Mouse (Mus musculus) ES-E14 (cell line): ENCODE results near the gene Rxfp2. TPM values are rescaled to one million over a fixed set of nuclear protein-coding genes. Genes with fewer than 3 reads are reported as not detected.

ENCODE experiments used
- DNase-seq: peaks from one replicate; pipeline ENCODE4 v3.0.0-alpha.2; 2013; ENCODE audit warnings: low read depth, low spot score
- H3K27ac ChIP-seq: 2 replicates; pipeline ENCODE4 v1.5.1; 2012; ENCODE audit warnings: low read depth, mild to moderate bottlenecking, low read length, moderate library complexity, mixed read lengths; ENCODE audit not compliant: poor library complexity, insufficient read depth, severe bottlenecking
- H3K36me3 ChIP-seq: 2 replicates; pipeline ENCODE4 v1.6.1; 2012; ENCODE audit warnings: mild to moderate bottlenecking, low read length, moderate library complexity, mixed read lengths; ENCODE audit not compliant: control insufficient read depth, poor library complexity, insufficient read depth, severe bottlenecking
- H3K4me1 ChIP-seq, 2 experiments: fragments of 150-350 bp in 1 of 2; sonication (generic) in 1 of 2; 2 replicates each; pipeline ENCODE4 v1.6.1; 2012; ENCODE audit warnings: low read length in 2 of 2, mild to moderate bottlenecking in 1 of 2, mixed read lengths in 1 of 2; ENCODE audit not compliant: control insufficient read depth in 2 of 2, insufficient read depth in 2 of 2, poor library complexity in 1 of 2
- H3K4me3 ChIP-seq, 2 experiments: fragments of 150-350 bp in 1 of 2; sonication (generic) in 1 of 2; 2 replicates each; pipeline ENCODE4 v1.5.1; 2012; ENCODE audit warnings: low read length in 2 of 2, low read depth in 1 of 2, mild to moderate bottlenecking in 1 of 2, mixed read lengths in 1 of 2; ENCODE audit not compliant: insufficient read depth in 1 of 2, poor library complexity in 1 of 2, severe bottlenecking in 1 of 2
- H3K9ac ChIP-seq: 2 replicates; pipeline ENCODE4 v1.6.1; 2012; ENCODE audit warnings: low read depth, mild to moderate bottlenecking, low read length, mixed read lengths; ENCODE audit not compliant: poor library complexity, insufficient read depth, severe bottlenecking
- H3K9me3 ChIP-seq: fragments of 150-350 bp; sonication (generic); 2 replicates; pipeline ENCODE4 v1.6.1; 2012; ENCODE audit warnings: low read depth, mild to moderate bottlenecking, low read length; ENCODE audit not compliant: control insufficient read depth, insufficient read depth
- CHD2 ChIP-seq: IDR thresholded peaks from 2 replicates; pipeline ENCODE4 v1.6.1; 2014; ENCODE audit warnings: mild to moderate bottlenecking, low read depth, low read length, inconsistent platforms
- HCFC1 ChIP-seq: IDR thresholded peaks from 2 replicates; pipeline ENCODE4 v1.6.1; 2012; ENCODE audit warnings: low read length, inconsistent platforms, borderline replicate concordance; ENCODE audit not compliant: insufficient read depth
- MAFK ChIP-seq: IDR thresholded peaks from 2 replicates; pipeline ENCODE4 v1.6.1; 2014; ENCODE audit warnings: mild to moderate bottlenecking, low read depth, low read length, inconsistent platforms; ENCODE audit not compliant: insufficient read depth
- ZC3H11A ChIP-seq: IDR thresholded peaks from 2 replicates; pipeline ENCODE4 v1.6.1; 2012; ENCODE audit warnings: low read depth, mild to moderate bottlenecking, inconsistent platforms, low read length, borderline replicate concordance
- ZNF384 ChIP-seq: IDR thresholded peaks from 2 replicates; pipeline ENCODE4 v1.6.1; 2012; ENCODE audit warnings: low read depth, low read length, inconsistent platforms
- in situ Hi-C, 2 experiments: fragments of 600-800 bp; cut with MboI; formaldehyde crosslinking; loops; one replicate each; pipeline ENCODE4 v1.15.1; 2025; ENCODE audit warnings: low sequenced_read_pairs in 2 of 2, inconsistent platforms in 1 of 2; ENCODE audit not compliant: unreplicated experiment in 2 of 2
- total RNA-seq: library from RNA; depleted of rRNA; stranded (reverse); fragments of 300-350 nt; gene quantifications from 2 replicates; pipeline ENCODE4 v1.2.3, GENCODE M21; 2012

The Rxfp2 gene
- total RNA-seq, 1 experiment, result not detected

DNA sequence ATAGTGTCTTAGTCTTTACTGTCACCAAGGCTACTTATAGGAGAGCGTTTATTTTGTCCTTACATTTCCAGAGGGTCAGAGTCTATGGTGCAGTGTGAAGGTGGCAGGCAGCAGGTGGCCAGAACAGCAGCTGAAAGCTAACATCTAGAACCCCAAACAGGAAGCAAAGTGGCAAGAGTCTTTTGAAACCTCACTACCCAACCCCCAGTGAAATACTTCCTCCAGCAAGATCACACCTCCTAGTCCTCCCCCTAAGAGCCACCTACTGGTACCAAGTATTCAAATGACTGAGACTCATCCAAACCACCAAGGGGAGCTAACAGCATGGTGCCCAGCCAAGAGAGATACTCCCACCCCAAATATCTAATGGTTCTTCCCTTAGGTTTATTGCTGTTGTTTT lies 36.8 kb downstream of the Rxfp2 start:
- in situ Hi-C loops, result no loop called here
- Histone ChIP-seq H3K36me3 (no peaks in the 10 kb centered on the region), H3K4me1 (no peaks in the 10 kb centered on the region), H3K4me3 (no peak overlapping the region), H3K27ac (no peak overlapping the region), H3K9ac (no peak overlapping the region), H3K9me3 (no peaks in the 10 kb centered on the region)
- DNase-seq, result no peak
- no peak for TF ChIP-seq ZC3H11A

DNA sequence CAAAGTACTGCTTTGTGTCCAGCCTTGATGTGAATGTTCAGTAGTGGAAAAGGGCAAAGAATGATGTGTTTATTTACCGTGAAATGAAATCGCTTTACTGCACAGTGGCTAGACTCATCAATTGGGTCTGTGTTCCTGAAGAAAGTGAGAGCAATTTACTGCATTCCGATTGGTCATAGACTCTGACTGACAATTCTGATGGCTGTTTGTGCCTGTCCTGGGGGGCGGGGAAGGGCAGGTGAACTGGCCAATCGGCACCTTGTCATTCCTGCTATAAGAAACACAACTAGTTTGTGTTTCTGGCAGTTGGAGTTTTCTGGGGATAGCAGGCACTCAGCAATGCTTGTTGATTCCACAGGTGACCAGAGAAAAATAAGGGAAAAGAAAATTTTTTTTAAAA lies 37.6 kb downstream of the Rxfp2 start:
- Histone ChIP-seq H3K9ac (no peak overlapping the region), H3K27ac (no peak overlapping the region), H3K4me1 (no peaks in the 10 kb centered on the region; a peak in 1 of 4 replicates), H3K4me3 (no peak overlapping the region), H3K36me3 (no peaks in the 10 kb centered on the region), H3K9me3 (no peaks in the 10 kb centered on the region)
- in situ Hi-C loops, result no loop called here
- DNase-seq, result no peak
- TF ChIP-seq CHD2 (no peak), ZC3H11A (no peak)

DNA sequence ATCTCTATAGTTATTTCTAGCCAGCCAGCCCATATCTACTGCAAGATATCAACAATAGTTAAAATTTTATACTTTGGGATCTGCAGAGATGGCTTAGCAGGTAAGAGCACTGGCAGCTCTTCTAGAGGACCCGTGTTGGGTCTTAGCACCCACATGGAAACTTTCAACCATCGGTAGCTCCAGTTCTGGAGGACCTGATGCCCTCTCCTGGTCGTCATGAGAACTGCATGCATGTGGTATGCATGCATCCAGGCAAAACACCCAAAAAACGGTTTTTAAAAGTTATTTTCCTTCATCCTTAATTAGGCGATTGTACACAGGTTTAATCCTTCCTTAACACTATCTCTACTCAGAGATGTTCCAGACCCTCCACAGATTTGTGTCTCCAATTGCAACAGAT lies 40.4 kb downstream of the Rxfp2 start:
- H3K9me3 ChIP-seq, result no peaks in the 10 kb centered on the region
- no peak for DNase-seq
- no peak overlapping the region for H3K4me3 ChIP-seq
- TF ChIP-seq ZNF384, result no peak
- no peak for TF ChIP-seq CHD2
- TF ChIP-seq HCFC1, result no peak
- no peak for TF ChIP-seq ZC3H11A
- no peak for TF ChIP-seq MAFK
- no peaks in the 10 kb centered on the region for H3K36me3 ChIP-seq
- no peaks in the 10 kb centered on the region; a peak in 1 of 4 replicates for H3K4me1 ChIP-seq
- in situ Hi-C loops, result no loop called here
- no peak overlapping the region for H3K9ac ChIP-seq
- H3K27ac ChIP-seq, result no peak overlapping the region

DNA sequence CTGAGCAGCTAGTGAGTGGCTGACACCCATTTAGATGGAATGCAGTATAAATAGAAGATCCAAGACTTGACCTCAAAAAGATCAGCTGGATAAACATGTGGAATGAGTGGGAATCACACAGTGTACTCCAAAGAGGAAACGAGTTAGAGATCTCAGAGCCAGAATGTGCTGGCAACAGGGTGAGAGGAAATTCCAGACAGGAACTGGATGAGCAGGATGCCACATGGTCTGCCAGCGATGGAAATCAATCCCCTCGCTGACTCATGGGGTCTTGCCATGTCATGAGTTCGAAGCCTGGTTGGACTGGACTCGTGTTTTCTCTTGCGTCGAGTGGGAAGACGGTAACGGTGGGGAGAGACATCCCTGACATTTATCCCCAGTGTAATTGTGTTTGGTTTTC lies 41.0 kb downstream of the Rxfp2 start:
- no peak overlapping the region for H3K9ac ChIP-seq
- DNase-seq, result no peak
- H3K4me1 ChIP-seq, result peaks cover 0 to 3% of the 10 kb centered on the region in 2 experiments; a peak in 2 of 4 replicates
- in situ Hi-C loops, result no loop called here
- H3K9me3 ChIP-seq, result no peaks in the 10 kb centered on the region
- H3K4me3 ChIP-seq, result no peak overlapping the region
- H3K27ac ChIP-seq, result no peak overlapping the region
- TF ChIP-seq ZC3H11A (no peak), ZNF384 (no peak), CHD2 (no peak), MAFK (no peak), HCFC1 (no peak)
- H3K36me3 ChIP-seq, result no peaks in the 10 kb centered on the region

DNA sequence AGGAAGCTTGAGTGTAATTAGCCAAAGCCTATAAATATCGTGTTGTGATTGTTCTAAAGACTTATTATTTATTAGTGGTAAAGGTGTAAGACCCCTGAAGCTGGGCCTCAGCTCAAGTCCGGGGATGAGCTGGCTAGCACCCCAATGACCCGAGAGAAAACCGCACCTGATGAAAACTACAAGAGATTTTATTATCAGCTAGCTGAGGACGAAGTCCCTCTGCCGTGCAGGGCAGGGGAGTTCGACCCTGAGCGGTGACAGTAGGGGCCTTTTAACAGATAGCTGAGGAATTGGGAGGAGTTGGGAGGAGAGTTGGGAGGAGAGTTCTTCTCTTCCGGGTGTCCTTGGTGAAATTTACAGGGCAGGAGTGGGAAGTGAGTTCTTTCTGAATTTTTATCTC lies 42.6 kb downstream of the Rxfp2 start:
- no peak for DNase-seq
- H3K9me3 ChIP-seq, result no peaks in the 10 kb centered on the region
- no peak overlapping the region for H3K9ac ChIP-seq
- no peak overlapping the region for H3K27ac ChIP-seq
- in situ Hi-C loops, result no loop called here
- H3K36me3 ChIP-seq, result no peaks in the 10 kb centered on the region
- no peak overlapping the region for H3K4me3 ChIP-seq
- TF ChIP-seq CHD2, result no peak
- no peak for TF ChIP-seq MAFK
- no peak for TF ChIP-seq HCFC1
- no peak for TF ChIP-seq ZC3H11A
- no peak for TF ChIP-seq ZNF384
- peaks cover 0 to 6% of the 10 kb centered on the region in 2 experiments; a peak in 2 of 4 replicates for H3K4me1 ChIP-seq
